Mouse (Mus musculus): ENCODE measurements at regions not wholly inside any gene's neighbourhood (a gene's known extent, or its start where the extent isn't known, plus 50 kb on each side); places are given as distances from the start of the nearest gene placed in this dataset.

DNA sequence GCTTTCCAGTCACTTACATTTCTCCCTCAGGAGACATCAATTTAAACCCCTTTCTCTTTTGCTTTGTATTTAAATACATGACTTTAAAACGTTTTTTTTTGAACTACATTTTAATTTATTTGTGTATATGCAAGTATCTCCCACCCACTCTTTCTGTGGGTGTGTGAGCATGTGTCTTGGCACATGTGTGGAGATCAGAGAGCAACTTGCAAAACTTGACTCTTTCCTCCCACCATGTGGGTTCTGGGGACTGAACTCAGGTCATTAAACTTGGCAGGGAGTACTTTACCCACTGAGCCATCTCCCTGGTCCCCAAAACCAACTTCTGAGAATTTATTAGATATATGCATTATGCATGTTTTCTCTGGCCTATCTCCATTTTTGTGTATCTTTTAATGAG is 143.9 kb downstream of the Ttc32 start:
- intact Hi-C loops (cut with DNase I): no loop called here
- no peak for DNase-seq

- intact Hi-C loops (cut with DNase I): no loop called here
- DNase-seq: no peak
Measured at GRCm38 (mm10) chr12:9174327-9174726, 144.5 kb downstream of the Ttc32 start.

DNA sequence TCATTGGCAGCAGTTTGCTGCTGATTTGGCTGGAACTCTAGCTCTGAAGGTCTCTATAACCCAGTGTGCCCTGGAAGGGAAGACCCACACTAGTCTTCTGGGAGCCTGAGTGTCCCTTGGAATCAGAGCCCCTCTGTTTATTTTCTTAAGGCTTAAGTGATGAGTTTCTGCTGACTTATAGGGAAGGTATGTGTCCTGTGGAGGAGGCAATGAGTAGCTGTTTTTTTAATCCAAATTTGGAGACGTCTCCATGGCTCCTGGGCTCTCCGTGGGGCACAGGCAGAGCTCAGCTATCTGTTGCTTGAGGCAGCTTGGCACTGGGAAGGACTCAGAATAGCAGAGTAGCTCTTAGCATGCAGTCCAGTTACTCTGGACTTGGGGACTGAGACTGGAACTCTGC is 146.4 kb downstream of the Ttc32 start:
- DNase-seq: no peak
- intact Hi-C loops (cut with DNase I): no loop called here

DNA sequence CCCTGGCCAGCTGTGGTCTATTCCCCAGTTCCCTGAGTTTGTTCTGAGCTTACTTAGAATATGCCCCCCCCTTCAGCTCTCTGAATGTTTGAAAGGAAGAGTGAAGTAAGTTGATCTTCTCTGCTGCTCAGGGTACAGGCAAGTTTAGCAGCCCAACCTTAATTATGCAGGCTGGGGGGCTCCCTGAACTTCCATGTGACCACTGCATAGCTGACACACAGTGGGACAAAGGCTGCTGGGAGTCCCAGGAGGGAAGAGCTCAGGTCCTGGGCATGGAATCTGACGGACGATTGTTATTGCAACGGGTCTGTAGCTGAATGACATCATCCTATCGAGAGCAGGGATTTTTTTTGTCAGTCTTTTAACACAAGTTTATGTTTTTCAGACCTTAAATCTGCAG is 148.8 kb downstream of the Ttc32 start:
- intact Hi-C loops (cut with DNase I): no loop called here
- DNase-seq: no peak

DNA sequence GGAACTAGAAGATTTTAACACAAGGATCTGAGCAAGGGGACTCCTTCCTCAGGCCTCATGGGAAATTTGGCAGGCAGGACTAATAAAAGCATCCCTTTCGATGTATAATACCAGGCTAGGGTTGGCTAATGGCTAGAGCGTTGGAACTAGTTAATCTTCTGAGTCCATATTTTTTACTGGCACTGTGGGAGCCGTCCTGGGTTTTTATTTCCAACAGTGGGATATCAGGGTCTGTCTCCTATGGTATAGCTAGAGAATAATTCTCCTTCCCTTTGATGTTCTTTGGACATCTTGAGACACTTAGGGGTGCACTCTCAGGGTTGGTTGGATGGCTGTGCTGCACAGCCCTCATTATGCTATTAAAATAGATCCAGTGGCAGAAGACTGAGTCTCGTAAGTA is 150.9 kb downstream of the Ttc32 start:
- no peak for DNase-seq
- intact Hi-C loops (cut with DNase I): no loop called here

- DNase-seq: no peak
- intact Hi-C loops (cut with DNase I): no loop called here
Measured at GRCm38 (mm10) chr12:9191721-9192120, 161.9 kb downstream of the Ttc32 start.

DNA sequence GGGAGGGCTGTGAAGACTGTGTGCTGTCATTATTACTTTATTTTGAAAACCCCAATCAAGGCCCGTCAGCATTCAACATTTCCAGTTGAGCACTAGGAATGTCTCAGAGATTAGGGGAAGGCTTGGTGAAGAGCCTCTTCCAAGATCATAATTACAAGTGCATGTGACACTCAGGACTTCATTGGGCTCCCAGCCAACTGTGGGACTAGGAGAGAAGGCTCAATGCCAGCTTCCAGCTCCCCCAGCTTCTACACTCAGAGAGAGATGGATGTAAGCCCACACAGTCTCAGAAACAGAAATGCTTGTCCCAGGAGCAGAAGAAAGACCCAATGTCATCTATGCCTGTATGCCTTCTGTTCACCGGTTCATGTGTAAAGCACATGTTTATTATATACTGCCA is 169.5 kb downstream of the Ttc32 start:
- intact Hi-C loops (cut with DNase I): no loop called here
- peak; percentile 39 for DNase-seq

DNA sequence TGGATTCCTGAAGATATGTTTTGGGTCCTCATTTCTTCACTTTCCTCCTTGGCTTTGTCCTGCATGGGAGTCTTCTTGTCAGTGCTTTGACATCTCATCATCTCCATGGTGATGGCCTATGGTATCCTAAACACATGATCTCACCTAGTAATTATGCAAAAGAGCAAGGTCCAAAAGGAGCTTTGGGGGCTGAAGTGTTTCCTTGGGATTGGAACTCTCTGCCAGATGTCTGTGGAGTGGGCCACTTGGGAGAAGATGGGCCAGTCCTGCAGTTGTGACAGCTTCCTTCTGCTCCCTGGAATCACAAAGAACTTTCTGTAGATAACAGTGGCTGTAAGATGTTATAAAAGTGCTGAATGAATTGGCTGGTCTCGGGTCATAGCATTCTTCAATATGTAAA is 182.4 kb downstream of the Ttc32 start:
- intact Hi-C loops (cut with DNase I): no loop called here
- DNase-seq: no peak

GRCm38 (mm10) chr12:9224971-9225370 is 195.2 kb downstream of the Ttc32 start:
- intact Hi-C loops (cut with DNase I): no loop called here
- DNase-seq: no peak

- DNase-seq: no peak
- intact Hi-C loops (cut with DNase I): no loop called here
Measured at GRCm38 (mm10) chr12:9227901-9228300, 198.1 kb downstream of the Ttc32 start.

- no peak for DNase-seq
- intact Hi-C loops (cut with DNase I): no loop called here
Measured at GRCm38 (mm10) chr12:9228486-9228885, 198.7 kb downstream of the Ttc32 start.

DNA sequence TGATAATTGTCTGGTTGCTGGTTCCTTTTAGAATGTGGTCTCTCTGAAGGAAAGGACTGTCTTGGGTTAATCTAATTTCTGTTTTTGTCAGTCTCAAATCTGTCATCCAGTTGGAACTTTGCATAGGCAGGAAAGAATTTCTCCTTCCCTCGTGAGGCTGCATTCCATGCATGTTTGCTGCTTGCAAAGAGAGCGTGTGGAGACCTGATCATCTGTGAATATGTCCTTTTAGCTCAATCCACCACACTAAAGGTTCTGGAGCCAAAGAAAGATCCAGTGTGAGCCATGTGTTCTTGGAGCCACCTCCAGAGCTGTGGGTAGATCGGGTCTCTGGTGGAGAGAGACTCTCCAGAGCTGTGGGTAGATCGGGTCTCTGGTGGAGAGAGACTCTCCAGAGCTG is 200.2 kb downstream of the Ttc32 start:
- DNase-seq: no peak
- intact Hi-C loops (cut with DNase I): no loop called here

DNA sequence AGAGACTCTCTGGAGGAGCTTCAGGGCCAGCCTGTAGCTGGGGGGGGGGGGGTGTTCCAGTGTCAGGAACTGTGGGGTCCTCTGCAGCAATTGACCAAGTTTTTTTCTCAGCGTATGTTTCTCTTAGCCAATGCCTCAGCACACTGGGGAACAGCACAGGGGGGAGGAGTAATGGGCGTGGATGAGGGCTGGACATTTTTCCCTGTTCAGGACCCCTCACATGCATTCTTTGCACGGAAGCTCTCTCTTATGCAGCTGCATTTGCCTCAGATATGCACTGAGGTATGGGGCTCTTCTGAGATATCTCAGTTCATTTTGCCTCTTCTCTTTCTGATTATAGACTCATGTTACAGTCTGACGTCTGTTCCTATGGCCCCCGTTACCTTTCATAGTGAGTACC is 200.8 kb downstream of the Ttc32 start:
- intact Hi-C loops (cut with DNase I): no loop called here

GRCm38 (mm10) chr12:9232431-9232830 is 202.6 kb downstream of the Ttc32 start:
- no peak for DNase-seq
- intact Hi-C loops (cut with DNase I): no loop called here

More for the DNA sequence above, 200.8 kb downstream of the Ttc32 start:
- no peak for DNase-seq

GRCm38 (mm10) chr12:9235866-9236265 is 206.1 kb downstream of the Ttc32 start:
- no peak for DNase-seq
- intact Hi-C loops (cut with DNase I): no loop called here

- intact Hi-C loops (cut with DNase I): no loop called here
- no peak for DNase-seq
Measured at GRCm38 (mm10) chr12:9237538-9237937, 207.7 kb downstream of the Ttc32 start.

DNA sequence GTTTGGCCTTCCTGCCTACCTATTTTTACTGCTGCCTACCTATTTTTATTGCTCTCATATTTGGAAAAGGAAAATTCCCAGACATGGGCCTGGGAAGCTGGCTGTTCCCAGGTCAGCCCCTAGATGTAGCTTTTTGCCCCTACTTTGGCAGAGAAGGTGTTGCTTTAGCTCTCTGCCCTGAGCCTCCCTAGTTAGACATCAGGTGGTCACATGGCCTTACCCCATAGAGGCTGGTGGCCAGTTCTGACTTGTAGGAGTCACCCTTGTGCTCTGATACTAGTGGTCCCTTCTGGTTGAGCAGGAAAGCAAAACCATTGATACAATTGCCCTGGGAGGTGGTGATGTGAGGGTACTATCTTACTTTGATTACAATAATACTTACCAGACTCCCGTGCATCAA is 208.2 kb downstream of the Ttc32 start:
- intact Hi-C loops (cut with DNase I): no loop called here
- no peak for DNase-seq

- DNase-seq: no peak
Measured at GRCm38 (mm10) chr12:9247506-9247905, 217.7 kb downstream of the Ttc32 start.

GRCm38 (mm10) chr12:9251772-9252171 is 222.0 kb downstream of the Ttc32 start:
- DNase-seq: peak; percentile 56
- intact Hi-C loops (cut with DNase I): no loop called here

More at GRCm38 (mm10) chr12:9247506-9247905, 217.7 kb downstream of the Ttc32 start:
- intact Hi-C loops (cut with DNase I): loop anchor here (10.0 kb wide), 1 partner anchor 1963 kb away; no protein-coding TSS in a partner anchor

DNA sequence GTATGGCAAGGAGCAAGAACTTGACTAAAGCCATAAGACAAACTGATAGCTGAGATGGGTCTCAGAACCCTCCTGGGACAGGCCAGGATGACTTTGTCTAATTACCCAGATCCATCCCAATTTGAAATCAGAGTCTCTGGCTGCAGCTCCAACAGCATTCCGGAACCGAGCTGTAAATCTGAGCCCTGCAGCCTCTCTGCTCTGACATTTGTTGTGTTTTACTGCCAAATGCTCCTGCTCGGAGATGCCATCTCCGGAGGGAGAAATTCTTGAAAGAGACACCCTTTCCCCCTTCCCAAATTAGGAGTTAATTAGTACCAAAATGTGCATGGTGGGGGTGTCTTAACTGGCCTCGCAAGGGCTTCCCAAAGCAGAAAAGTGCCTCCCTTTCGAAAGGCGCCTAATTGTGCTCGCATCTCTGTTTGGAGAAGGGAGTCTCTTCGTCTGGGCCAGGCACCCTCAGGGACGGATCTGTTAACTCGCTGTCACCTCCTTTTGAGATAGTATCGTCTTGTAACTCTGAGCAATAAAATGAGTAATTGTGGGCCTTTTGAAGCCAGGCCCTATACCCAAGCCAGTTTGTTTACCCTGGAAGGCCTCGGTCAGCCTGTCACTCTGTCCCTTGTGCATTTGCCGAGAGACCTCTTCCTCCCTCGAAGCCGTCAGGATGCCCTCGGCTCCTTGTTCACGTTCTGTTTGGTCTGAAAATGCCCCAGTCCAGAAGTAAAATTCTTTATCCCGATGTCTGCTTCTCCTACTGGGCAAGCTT is 223.7 kb downstream of the Ttc32 start:
- DNase-seq: no peak
- intact Hi-C loops (cut with DNase I): no loop called here

GRCm38 (mm10) chr12:9254301-9254860 is 224.6 kb downstream of the Ttc32 start:
- intact Hi-C loops (cut with DNase I): no loop called here
- no peak for DNase-seq

- DNase-seq: peak; percentile 63
- intact Hi-C loops (cut with DNase I): no loop called here
Measured at GRCm38 (mm10) chr12:9255661-9256486, 226.1 kb downstream of the Ttc32 start.
